Mouse (Mus musculus) urinary bladder, adult 18-20 months (tissue): Measurements from ENCODE around the gene Slc16a14.
"Not testable (repeated sequence)": the region's sequence is repeated elsewhere in the genome, so short reads cannot be mapped to it uniquely, and the experiment has no call there.

ENCODE experiments used
- DNase-seq, 2 experiments: peaks; one replicate each; pipeline ENCODE4 v3.0.0; 2022; ENCODE audit warnings: low spot score in 2 of 2, mixed read lengths in 2 of 2

Gene Slc16a14

GRCm38 (mm10) chr1:84934503-84935333, at the start of gene Slc16a14:
Gene Slc16a14, minus strand, starts transcription at chr1:84935134.
- DNase-seq, result peak in 1 of 2 experiments; percentile 57

- DNase-seq, result not testable (repeated sequence)
These were observed 26.8 kb upstream of the Slc16a14 start for GRCm38 (mm10) chr1:84961779-84962178.

DNA sequence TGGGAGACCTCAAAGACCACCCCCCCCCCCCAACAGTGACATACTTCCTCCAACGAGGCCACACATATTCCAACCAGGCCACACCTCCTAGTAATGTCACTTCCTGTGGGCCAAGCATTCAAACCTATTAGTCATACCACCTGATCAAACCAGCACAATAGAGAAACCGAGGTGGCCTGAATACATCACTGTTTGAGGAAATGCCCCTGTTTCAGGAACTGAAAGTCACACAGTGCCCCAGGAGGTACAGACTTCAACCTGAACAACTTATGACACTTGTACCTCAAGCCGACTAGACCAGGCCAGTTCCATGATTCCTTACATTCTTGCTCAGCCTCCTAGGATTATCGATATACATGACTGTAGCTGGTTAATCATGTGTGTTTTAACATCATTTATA, 22.8 kb upstream of the Slc16a14 start:
- DNase-seq, result not testable (repeated sequence)

DNA sequence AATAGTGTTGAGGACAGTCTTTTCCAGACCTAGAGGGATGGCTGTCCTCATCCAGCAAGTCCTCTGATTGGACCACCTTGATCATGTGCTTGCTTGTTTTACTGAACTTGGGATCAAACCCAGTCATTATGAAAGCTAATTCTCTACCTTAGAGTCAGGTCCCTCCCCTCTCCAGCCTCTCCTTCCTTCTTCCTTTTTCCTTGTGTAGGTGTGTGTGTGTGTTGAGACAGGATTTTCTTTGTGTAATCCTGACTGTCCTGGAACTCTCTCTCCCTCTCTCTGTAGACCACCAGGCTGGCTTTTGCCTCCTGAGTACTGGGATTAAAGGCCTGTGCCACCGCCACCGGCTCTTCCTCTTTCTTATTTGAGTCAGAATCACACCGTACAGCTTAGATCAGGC, 21.8 kb upstream of the Slc16a14 start:
- not testable (repeated sequence) for DNase-seq

DNA sequence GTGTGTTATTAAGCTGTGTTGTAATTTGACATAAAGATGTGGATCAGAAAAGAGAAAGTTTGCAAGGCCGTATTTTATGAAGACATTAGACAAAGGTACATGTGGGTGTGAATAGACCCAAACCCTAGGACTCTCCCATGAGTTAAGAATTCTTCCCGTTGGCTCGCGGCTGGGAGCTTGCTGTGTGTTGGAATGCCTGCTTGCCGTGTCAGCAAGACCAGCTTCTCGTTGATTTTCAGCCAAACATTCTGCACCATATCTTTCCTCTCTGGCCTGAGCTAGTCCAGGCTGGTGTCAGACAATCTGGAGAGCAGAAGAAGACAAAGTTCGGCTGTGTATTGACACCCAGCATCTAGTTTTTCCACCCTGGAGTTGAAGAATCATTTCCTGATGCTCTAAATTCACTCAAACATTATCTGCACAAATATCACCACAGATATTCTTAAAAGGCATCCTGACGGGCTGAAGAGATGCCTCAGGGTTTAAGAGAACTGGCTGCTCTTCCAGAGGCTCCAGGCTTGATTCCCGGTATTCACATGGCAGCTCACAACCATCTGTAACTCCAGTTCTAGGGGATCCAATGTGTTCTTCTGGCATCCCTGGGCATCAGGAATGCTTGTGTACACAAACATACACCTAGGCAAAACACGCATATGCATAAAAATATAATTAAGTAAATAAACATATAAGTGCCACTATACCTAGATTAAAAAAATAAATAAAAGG, 17.7 kb upstream of the Slc16a14 start:
- peak; percentile 20 to 34 for DNase-seq

DNA sequence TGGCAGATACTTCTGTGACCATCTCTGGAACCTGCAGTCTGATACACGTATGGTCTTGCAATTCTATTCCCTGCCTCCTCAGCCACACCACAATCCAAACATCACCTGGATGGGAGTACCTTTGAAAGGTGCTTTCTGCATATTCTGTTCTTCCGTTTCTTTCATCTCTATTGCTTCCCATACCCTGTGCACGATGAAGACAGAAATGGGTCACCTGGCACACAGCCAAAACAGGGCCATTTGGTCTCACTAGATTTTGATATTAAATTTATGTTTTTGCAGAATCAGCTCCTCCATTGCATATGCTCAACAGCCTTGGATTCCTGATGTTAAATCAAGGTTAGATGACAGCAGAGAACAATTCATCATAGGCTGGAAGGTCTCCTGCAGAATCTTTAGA, 16.6 kb upstream of the Slc16a14 start:
- DNase-seq, result no peak

DNA sequence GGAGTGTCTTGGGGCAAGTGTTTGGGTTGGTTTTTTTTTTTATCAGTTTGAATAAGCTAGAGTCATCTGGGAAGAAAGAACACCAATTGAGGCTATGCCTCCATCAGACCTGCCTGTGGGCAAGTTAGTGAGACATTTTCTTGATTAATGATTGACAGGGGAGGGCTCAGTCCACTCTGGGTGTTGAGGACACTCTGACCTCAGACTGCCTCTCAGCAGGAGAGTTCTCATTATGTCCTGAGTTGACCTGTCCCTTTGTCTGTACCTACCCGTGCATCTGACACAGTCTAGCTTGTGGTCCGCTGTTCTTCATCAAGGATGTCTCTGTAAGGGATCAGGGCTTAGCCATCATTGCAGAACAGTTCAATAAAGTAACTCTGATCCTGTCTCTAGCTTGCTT, 12.5 kb upstream of the Slc16a14 start:
- DNase-seq, result no peak

- no peak for DNase-seq
These were observed 11.0 kb upstream of the Slc16a14 start for GRCm38 (mm10) chr1:84945950-84946349.

GRCm38 (mm10) chr1:84943549-84943948, 8.6 kb upstream of the Slc16a14 start:
- DNase-seq, result no peak

DNA sequence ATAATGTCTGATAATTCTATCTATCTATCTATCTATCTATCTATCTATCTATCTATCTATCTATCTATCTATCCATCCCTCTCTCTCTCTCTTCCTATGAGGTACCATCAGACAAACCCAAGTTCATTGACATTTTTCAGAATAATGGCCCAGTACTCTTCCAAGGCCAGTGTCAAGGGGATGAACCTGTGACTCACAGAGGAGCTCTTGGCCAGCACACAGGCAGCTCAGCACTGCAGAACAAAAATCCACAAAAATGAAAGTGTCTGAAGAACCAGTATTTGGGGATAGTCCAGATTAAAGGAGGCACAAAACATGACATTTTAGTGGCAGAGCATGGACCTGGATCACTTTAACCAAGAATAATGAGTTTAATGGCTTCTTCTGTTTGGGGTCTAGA, 7.7 kb upstream of the Slc16a14 start:
- no peak for DNase-seq

DNA sequence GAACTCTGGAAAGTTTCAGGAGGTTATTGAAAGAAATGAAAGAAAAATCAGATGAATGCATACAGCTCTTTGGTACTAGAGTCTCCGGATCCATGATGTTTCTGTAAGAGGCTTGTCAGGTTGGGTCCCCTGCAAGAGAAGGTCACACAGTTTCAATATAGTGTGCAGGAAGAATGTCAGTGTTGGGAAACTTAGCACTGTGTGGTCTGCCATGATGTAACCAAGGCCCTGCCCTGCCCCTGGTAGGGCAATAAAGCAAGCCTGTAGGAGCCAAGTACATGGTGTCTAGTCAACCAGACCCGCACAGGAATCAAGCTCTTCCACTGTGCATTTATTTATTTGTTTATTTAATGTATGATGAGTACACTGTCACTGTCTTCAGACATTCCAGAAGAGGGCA, 5.4 kb upstream of the Slc16a14 start:
- no peak for DNase-seq

GRCm38 (mm10) chr1:84939466-84939865, 4.5 kb upstream of the Slc16a14 start:
- no peak for DNase-seq

GRCm38 (mm10) chr1:84936716-84937510, 2.0 kb upstream of the Slc16a14 start:
- DNase-seq, result no peak

GRCm38 (mm10) chr1:84935668-84936067, 734 bp upstream of the Slc16a14 start:
- peak in 1 of 2 experiments; percentile 31 for DNase-seq

DNA sequence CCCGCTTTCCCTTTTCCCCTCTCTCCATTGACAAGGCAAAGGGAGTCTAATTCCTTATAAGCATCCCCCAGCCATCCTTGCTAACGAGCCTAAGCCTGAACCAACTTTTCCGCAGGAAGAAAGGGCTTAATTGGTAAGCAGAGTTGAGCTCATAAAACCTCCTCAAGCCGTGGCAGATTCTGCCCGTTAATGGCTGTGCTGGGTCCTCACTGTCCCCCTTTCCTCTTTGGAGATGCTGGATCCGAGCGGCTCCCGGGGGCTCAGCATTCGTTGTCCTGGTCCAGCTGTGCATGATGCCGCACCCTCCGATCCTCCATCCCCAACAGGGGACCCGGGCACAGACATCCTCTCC, 807 bp downstream of the Slc16a14 start:
- DNase-seq, result peak in 1 of 2 experiments; percentile 28

DNA sequence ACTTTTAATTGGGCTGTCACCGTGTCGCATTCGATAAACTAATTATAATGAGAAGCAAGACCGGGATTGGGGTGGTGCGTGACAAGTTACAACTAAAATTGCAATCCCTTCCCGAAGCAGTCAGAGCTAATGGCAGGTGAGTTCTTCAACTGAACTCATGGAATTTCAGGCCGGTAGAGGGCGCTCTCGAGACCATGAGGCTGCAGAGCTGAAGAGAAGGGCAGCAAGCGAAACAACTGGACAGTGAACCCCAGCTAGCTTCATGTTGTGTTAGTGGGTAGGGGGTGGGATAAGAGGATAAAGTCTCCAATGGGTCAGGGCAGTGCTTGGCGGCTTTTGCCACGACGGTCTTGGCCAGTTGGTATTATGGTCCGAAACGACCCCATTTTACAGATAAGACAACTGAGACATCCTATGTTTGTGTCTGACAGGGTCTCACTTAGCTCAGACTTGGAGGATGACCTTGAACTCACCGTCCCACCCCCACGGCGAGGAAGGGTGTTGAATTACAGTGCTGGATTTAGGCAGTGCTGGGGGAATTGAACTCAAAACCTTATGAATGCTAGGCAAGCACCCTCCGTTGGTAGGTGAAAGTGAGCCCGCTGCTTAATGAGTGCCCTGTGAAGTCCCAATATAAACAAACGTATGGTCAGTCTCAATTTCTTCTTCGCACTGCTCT, 1.3 kb downstream of the Slc16a14 start:
- peak; percentile 45 to 70 for DNase-seq

GRCm38 (mm10) chr1:84925599-84925998, 9.3 kb downstream of the Slc16a14 start:
- no peak for DNase-seq

DNA sequence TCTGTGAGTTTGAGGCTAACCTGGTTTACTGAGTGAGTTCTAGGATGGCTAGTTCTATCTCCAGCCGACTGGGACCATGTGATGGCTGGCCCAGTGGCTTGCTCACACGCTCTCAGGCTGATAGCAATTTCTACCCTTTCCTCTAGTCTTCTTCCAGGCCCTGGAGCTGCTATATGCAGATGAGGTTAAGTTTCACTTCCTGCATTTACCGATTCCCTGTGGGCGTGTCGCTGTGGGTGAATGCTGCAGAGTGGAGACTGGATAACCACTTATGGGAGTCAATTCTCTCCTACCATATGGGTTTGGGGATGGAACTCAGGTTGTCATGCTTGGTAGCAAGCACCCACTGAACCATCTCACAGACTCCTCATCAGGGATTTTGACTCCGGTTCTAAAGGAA, 10.8 kb downstream of the Slc16a14 start:
- DNase-seq, result no peak

DNA sequence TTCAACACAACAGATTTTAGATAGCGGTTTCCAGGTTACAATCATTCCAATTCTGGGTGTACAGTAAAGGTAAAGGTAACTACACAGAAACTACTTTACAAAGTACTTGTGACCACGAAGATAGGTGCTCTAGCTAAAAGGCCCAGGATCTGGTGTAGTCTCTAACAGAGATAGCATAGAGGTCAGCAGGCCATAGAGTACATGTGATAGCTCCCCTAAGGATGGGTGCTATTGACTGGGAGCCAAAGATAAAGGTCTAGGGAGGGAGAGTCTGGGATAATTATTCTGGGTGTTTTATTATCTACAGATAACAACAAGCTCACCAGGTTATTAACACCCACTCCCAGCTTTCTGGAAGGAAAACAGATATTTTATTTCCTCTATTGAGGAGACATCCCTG, 11.5 kb downstream of the Slc16a14 start:
- DNase-seq, result no peak

DNA sequence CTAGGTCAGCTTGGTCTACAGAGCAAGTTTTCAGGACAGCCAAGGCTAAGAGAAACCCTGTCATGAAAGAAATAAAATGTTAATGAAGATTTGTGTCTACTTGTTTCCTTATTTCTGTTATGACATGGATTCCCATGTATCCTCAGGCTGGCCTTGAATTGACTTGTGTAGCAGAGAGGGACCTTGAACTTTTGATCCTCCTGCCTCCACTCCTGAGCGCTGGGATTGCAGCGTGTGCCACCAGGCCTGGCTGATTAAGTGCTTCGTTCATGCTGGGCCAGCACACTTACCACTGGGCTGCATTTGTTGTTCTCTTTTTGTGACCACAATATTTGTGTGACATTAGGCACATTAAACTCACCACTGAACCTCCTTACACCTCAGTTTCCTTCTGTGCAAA, 16.1 kb downstream of the Slc16a14 start:
- DNase-seq, result no peak

DNA sequence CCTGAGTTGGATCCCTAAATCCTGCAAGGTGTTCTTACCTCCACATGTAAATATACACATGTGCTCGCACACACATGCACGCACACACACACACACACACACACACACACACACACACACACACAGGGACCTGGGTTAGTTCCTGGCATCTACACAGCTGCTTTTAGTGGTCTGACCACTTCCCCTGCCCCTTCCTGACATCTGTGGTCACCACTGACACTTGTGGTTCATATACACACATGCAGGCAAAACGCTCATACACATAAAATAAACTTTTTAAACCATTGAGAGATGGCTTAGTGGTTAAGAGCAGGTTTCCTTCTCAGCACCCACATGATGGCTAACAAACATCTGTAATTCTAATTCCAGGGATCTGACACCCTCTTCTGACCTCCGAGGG, 19.9 kb downstream of the Slc16a14 start:
- no peak for DNase-seq

GRCm38 (mm10) chr1:84912571-84912970, 22.4 kb downstream of the Slc16a14 start:
- no peak for DNase-seq
